Mouse (Mus musculus) lung, postnatal 0 days (tissue): ENCODE measurements at regions not wholly inside any gene's neighbourhood (a gene's known extent, or its start where the extent isn't known, plus 50 kb on each side); places are given as distances from the start of the nearest gene placed in this dataset.

Experiments
- CTCF ChIP-seq: IDR thresholded peaks from 2 replicates; pipeline ENCODE4 v1.5.1; 2016; ENCODE audit warnings: antibody characterized with exemption, mild to moderate bottlenecking
- EP300 ChIP-seq: IDR thresholded peaks from 2 replicates; pipeline ENCODE4 v1.6.1; 2016; ENCODE audit warnings: antibody characterized with exemption, mild to moderate bottlenecking, control low read depth

DNA sequence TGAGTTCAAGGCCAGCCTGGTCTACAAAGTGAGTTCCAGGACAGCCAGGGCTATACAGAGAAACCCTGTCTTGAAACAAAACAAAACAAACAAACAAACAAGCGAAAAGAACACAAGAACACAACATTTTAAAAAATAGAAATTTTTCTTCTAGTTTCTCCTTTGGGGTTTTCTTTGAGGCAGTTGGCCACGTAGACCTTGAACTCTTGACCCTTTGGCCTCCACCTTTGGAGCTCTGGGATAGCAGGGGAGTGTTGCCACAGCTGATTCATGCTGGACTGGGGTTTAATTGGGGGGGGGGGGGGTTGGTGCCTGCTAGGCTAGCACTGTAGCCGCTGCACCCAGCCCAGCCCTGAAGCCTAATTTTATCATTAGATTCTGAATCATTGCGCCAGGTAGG is 87.8 kb downstream of the Sox2 start:
- TF ChIP-seq CTCF: no peak
- TF ChIP-seq EP300: no peak
